Mouse (Mus musculus) heart, postnatal 0 days (tissue): Measurements from ENCODE around the gene Mfsd11. TPM values are rescaled to one million over a fixed set of nuclear protein-coding genes. Genes with fewer than 3 reads are reported as not detected.
A peak's percentile ranks its signal among the peaks of the same experiment; 100 is the strongest.

Source experiments
- ATAC-seq: fragments of 200-750 bp; cut with Nextera tagmentation; 2 replicates; pipeline ENCODE4 v1.8.0; 2017; ENCODE audit warnings: low read depth, moderate number of reproducible peaks, moderate library complexity; ENCODE audit not compliant: insufficient read depth
- DNase-seq: peaks from one replicate; pipeline ENCODE4 v3.0.0-alpha.2; 2016; ENCODE audit warnings: low spot score
- H3K27ac ChIP-seq: fragments of 300-500 bp; sonication (generic); 2 replicates; pipeline ENCODE4 v1.5.1; 2014; ENCODE audit warnings: low read depth, mild to moderate bottlenecking
- H3K27me3 ChIP-seq: fragments of 300-500 bp; sonication (generic); 2 replicates; pipeline ENCODE4 v1.6.1; 2014; ENCODE audit warnings: low read length, mixed read lengths; ENCODE audit not compliant: control insufficient read depth, insufficient read depth
- H3K36me3 ChIP-seq: fragments of 300-500 bp; sonication (generic); replicated peaks from 2 replicates; pipeline ENCODE4 v1.6.1; 2014; ENCODE audit warnings: low read length, mixed read lengths; ENCODE audit not compliant: control insufficient read depth, insufficient read depth
- H3K4me1 ChIP-seq: fragments of 300-500 bp; sonication (generic); 2 replicates; pipeline ENCODE4 v1.6.1; 2014; ENCODE audit warnings: antibody characterized with exemption; ENCODE audit not compliant: control insufficient read depth, insufficient read depth
- H3K4me2 ChIP-seq: fragments of 300-500 bp; sonication (generic); 2 replicates; pipeline ENCODE4 v1.6.1; 2014; ENCODE audit warnings: low read depth, mild to moderate bottlenecking, low read length, moderate library complexity
- H3K4me3 ChIP-seq: fragments of 300-500 bp; sonication (generic); 2 replicates; pipeline ENCODE4 v1.5.1; 2014; ENCODE audit warnings: low read depth, low read length
- H3K9ac ChIP-seq: fragments of 300-500 bp; sonication (generic); replicated peaks from 2 replicates; pipeline ENCODE4 v1.6.1; 2014; ENCODE audit warnings: low read depth, low read length, mixed read lengths
- H3K9me3 ChIP-seq: fragments of 300-500 bp; sonication (generic); replicated peaks from 2 replicates; pipeline ENCODE4 v1.6.1; 2016; ENCODE audit warnings: low read length; ENCODE audit not compliant: control insufficient read depth
- CTCF ChIP-seq: IDR thresholded peaks from 2 replicates; pipeline ENCODE4 v1.5.1; 2016; ENCODE audit warnings: antibody characterized with exemption, control low read depth, low read depth
- EP300 ChIP-seq: IDR thresholded peaks from 2 replicates; pipeline ENCODE4 v1.6.1; 2016; ENCODE audit warnings: antibody characterized with exemption, low read depth
- WGBS: fragments of 180-500 bp; shearing (Covaris S2); extraction: QIAGEN DNeasy Blood & Tissue Kit; methylation state at CpG from one replicate; pipeline ENCODE4 v1.1.7; 2014; 5-methylcytosine and 5-hydroxymethylcytosine counted together
- polyA plus RNA-seq: library from polyadenylated mRNA; unstranded; fragments of >200 nt; fragmentation: Nextera tagmentation; extraction: Ambion mirVana; gene quantifications from 2 replicates; pipeline ENCODE4 v1.2.1, GENCODE M21; 2015
- total RNA-seq: library from RNA; depleted of rRNA; stranded (reverse); fragments of >200 nt; gene quantifications from 2 replicates; pipeline ENCODE4 v1.2.3, GENCODE M21; 2014; ENCODE audit warnings: low replicate concordance

Gene Mfsd11
- total and polyA plus RNA-seq, 2 experiments from 2014 or later: 44.5 to 46.3 TPM

DNA sequence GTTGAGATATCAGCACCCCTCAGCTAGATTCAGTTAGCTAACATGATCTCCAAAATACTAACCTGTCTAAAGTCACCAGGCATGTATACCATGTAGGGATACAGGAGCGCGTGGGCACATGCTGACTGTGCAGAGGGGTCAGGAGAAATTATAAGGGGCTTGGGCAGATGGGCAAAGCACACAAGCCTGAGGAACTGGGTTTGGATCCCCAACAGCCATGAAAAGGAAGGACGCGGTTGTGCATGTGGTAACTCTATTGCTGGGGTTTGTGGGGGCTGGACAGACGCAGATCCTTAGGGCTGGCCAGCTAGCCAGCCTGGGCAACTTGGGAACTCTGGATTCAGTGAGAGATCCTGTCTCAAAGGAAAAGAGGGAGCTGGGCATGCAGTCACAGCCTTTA, 34.7 kb upstream of the Mfsd11 start:
- Histone ChIP-seq H3K9ac (no peak overlapping the region), H3K4me1 (peaks cover 63% of the 10 kb centered on the region), H3K4me3 (no peak overlapping the region), H3K9me3 (no peaks in the 10 kb centered on the region), H3K27me3 (no peaks in the 10 kb centered on the region), H3K27ac (peak overlapping the region; percentile 49; the same call in 1 of the 2 replicates), H3K36me3 (no peaks in the 10 kb centered on the region), H3K4me2 (no peak overlapping the region)
- DNase-seq (no peak), ATAC-seq (no peak)
- WGBS: 90% methylated on average over 5 of the region's 5 CpGs
- no peak for TF ChIP-seq CTCF
- TF ChIP-seq EP300: no peak

DNA sequence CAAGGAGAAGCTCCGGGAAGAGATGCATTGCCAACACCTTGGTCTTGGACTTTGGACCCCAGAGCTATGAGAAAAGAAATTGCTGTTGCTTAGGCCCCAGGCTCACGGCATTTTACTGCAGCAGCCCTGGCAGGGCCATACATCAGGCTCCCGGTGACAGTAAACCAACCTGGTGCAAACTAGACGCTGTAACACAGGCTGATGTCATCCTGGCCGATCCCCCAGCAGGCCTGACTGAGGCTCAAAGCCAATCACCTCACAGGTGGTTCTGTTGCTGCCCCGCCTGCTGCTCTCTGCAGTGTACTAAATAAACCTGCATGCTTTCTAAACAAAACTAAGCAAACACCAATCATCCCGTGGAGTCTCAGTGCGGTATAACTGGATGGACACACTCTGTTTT, 33.5 kb upstream of the Mfsd11 start:
- TF ChIP-seq EP300: no peak
- TF ChIP-seq CTCF: no peak
- Histone ChIP-seq H3K9me3 (no peaks in the 10 kb centered on the region), H3K4me1 (peaks cover 54% of the 10 kb centered on the region), H3K36me3 (no peaks in the 10 kb centered on the region), H3K27ac (0 out of 2 replicates have a peak overlapping the region, but pooled peaks have one; percentile 81), H3K9ac (no peak overlapping the region), H3K27me3 (no peaks in the 10 kb centered on the region), H3K4me3 (no peak overlapping the region), H3K4me2 (no peak overlapping the region)
- WGBS: 49% methylated on average over 8 of the region's 8 CpGs
- ATAC-seq (no peak), DNase-seq (no peak)

DNA sequence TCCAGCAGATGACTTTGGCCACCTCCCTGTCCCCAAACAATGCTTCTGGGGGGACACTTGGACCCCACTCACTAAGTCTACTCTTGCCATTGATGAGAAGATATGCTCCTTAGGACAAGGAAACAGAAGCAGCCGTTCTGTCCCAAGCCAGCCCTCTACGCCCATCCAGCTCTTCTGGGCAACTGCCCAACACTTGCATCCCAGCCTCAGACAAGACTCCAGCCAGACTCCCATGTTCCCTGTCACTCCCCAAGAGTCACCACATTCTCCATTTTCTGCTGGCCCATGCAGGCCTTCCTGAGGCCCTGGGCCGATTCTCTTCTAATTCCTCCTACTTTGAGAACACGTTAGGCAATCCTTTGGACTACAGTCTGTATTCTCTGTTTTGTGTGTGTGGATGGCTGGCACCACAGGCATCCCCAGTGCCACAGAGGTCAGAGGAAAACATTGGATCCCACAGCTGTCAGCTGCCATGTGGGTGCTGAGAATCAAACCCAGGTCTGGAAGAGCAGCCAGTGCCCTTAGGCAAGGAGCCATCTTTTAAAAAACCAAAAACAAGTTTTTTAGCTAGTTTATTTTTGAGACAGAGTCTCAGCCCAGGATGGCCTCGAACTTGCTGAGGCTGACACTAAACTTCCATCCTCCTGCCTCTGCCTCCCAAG, 32.2 kb upstream of the Mfsd11 start:
- no peaks in the 10 kb centered on the region for H3K27me3 ChIP-seq
- peaks cover 41% of the 10 kb centered on the region for H3K4me1 ChIP-seq
- no peak for DNase-seq
- no peak for TF ChIP-seq CTCF
- no peaks in the 10 kb centered on the region for H3K9me3 ChIP-seq
- no peak overlapping the region for H3K9ac ChIP-seq
- H3K27ac ChIP-seq: peak overlapping the region; percentile 81
- no peak overlapping the region for H3K4me2 ChIP-seq
- ATAC-seq: no peak
- WGBS: 59% methylated on average over 5 of the region's 5 CpGs
- H3K36me3 ChIP-seq: no peaks in the 10 kb centered on the region
- no peak overlapping the region for H3K4me3 ChIP-seq

DNA sequence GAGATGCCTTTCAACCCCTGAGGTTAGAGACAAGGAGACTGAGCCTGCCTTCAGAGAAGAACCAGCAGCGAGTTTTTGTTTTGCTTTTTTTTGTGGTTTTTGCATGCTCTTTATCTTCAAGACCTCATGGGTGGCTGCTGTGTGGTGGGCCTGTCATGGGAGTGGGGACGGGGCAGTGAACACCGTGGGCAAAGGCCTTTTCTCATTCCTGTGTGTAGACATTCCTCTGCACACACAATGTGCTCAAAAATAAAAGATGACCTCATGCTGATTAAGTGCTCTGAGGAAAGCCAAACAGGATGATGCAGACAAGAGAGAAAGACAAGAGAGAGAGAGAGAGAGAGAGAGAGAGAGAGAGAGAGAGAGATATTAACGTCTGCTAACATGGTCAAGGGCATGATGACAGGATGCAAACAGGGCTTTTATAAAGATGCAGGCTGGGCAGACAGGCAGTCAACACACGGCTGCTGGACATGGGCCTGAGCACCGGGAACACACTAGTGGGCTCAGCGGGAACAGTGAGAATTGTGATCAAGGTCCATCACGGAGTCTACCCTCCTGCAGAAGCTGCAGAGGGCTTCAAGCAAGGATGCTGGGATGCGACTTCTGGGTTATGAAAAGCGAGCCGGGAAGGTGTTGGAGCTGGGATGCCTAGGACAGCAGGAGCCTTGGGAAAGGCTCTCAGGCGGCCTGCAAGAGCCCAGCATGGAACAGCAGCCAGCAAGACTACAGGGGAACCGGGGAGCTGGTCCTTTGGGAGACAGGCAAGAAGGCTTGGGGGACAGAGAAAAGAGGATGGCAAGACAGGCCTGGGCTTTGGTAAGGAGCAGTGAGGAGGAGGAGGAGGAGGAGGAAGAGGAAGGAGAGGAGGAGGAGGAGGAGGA, 30.9 kb upstream of the Mfsd11 start:
- peak overlapping the region; percentile 81 for H3K27ac ChIP-seq
- H3K9ac ChIP-seq: 0 out of 2 replicates have a peak overlapping the region, but pooled peaks have one; percentile 5
- H3K4me2 ChIP-seq: peak overlapping the region; percentile 29; the same call in 1 of the 2 replicates
- no peaks in the 10 kb centered on the region for H3K36me3 ChIP-seq
- 16% methylated on average over 13 of the region's 13 CpGs for WGBS
- H3K4me3 ChIP-seq: no peak overlapping the region
- DNase-seq (peak; percentile 90), ATAC-seq (peak; percentile 80)
- peaks cover 40% of the 10 kb centered on the region for H3K4me1 ChIP-seq
- no peaks in the 10 kb centered on the region for H3K27me3 ChIP-seq
- no peaks in the 10 kb centered on the region for H3K9me3 ChIP-seq
- TF ChIP-seq EP300: peak; percentile 41; the same call in 1 of the 2 replicates
- no peak for TF ChIP-seq CTCF

- peak overlapping the region; percentile 81; the same call in 1 of the 2 replicates for H3K27ac ChIP-seq
- peaks cover 31% of the 10 kb centered on the region for H3K4me1 ChIP-seq
- ATAC-seq: no peak
- H3K4me2 ChIP-seq: peak overlapping the region; percentile 11
- 58% methylated on average over 10 of the region's 10 CpGs for WGBS
- no peaks in the 10 kb centered on the region for H3K27me3 ChIP-seq
- H3K9ac ChIP-seq: no peak overlapping the region
- DNase-seq: no peak
- TF ChIP-seq CTCF (no peak), EP300 (no peak)
- H3K36me3 ChIP-seq: no peaks in the 10 kb centered on the region
- H3K4me3 ChIP-seq: no peak overlapping the region
- no peaks in the 10 kb centered on the region for H3K9me3 ChIP-seq
Measured at GRCm38 (mm10) chr11:116822215-116822614, 30.0 kb upstream of the Mfsd11 start.
